Mouse (Mus musculus): Measurements from ENCODE around the gene Zfp592.

Gene Zfp592

DNA sequence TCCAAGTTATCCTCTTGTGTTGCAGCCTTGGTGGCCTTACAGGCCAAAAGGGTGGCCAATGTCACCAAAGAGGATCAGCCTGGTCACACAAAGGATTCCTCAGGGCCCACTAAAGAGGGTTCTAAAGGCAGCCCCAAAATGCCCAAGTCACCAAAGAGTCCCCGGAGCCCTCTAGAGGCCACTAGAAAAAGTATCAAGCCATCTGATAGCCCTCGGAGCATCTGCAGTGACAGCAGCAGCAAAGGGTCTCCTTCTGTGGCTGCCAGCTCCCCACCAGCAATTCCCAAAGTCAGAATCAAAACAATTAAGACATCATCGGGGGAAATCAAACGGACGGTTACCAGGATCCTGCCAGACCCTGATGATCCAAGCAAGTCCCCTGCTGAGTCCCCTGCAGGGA lies 30.6 kb downstream of the Zfp592 start:
- no peak for TF ChIP-seq GATA4 (IDR thresholded peaks at IDR 0.05; ENCODE audit: insufficient replicate concordance, low read length)

DNA sequence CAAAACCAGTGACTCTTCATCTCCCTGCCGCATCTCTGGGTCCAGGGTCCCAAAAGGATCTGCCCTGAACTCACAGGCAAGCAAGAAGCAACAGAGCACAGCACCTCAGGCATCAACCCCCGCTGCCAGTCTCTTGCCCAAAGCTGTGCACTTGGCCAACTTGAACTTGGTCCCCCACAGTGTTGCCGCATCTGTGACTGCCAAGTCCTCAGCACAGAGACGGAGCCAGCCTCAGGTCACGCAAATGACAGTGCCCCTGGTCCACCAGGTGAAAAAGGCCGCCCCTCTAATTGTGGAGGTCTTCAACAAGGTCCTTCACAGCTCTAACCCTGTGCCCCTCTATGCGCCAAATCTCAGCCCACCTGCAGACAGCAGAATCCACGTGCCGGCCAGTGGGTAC lies 31.2 kb downstream of the Zfp592 start:
- no peak for TF ChIP-seq GATA4 (IDR thresholded peaks at IDR 0.05; ENCODE audit: insufficient replicate concordance, low read length)

DNA sequence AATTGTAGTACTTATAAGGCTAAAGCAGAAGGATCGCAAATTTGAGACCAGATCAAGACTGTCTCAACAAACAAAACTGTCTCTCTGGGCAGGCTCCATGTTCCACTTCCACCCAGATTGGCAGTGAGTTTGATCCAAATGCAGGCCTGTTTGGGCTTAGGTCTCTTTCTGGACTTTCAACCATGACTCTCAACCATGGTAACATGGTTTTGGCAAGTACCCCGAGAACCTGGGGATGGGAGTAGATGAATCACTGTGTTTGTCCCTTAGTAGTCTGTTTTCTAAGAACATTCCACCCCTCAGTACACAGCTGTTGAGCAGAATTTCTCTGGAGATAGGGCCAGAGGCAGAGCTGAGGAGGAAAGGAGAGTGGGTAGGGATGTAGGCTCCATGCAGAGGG lies 32.3 kb downstream of the Zfp592 start:
- no peak for TF ChIP-seq GATA4 (IDR thresholded peaks at IDR 0.05; ENCODE audit: insufficient replicate concordance, low read length)

DNA sequence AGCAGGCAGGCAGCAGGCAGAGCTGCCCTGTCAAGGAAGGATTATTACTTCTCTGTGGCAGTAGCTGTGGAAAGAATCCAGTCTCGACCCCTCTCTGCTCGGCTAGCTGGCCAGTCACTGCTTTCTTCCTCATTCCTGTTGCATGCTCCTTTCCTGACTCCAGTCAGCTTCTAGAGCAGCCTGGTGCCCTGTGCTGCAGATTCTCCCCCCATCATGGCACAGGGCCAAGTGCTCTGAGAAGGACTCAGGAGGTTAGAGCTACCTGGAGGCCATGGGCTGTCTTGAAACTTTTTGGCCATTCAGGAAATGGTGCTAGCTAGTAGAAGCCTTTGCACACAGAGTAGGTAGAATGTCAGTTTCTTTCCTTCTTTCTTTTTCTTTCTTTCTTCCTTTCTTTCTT lies 46.2 kb downstream of the Zfp592 start:
- TF ChIP-seq GATA4 (IDR thresholded peaks at IDR 0.05; ENCODE audit: insufficient replicate concordance, low read length): no peak

DNA sequence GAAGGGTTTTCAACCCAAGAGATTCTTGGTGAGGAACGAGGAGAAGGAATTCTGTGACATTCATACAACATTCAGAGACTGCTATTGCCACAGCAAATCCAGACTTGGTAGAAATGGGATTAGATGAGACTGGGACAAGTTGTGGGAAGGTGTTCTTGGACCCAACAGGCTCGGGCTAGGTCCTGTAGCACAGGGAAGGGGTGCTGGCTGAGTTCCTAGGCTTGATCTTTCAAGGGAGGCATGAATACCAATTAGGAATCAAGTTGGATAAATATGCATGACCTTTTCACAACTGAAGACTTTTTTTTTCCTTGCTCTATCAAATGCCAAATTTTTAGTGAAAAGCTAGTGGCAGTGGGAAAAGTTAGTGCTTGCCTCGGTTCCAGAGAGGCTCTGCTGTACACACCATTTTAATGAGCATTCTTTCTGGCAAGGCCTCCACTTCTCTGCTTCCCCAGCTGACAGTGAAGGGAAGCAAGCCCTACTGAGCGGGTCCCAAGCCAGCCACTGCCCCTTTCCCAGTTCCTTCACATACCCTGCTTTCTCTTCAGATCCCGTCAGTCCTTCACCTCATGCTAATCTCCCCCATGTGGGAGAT lies 49.6 kb downstream of the Zfp592 start:
- TF ChIP-seq GATA4 (IDR thresholded peaks at IDR 0.05; ENCODE audit: insufficient replicate concordance, low read length): no peak

DNA sequence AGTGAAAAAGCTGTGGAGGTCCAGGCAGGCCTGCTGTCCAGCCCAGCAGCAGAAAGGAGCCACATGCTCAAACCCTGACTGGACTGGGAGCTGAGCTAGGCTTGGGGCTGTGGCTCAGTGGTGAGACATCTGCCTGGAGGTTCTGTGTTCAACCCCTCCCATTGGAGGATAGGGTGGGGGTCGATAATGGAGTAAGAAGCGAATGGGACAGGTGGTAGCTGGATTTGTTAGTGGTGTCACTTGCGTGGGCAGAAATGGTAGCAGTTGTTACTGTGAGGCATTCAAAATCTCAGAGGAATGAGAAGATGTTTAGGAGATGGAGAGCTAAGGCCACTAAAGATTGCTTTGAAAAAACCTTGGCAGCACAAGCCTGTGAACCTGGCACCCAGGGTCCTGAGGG lies 54.4 kb downstream of the Zfp592 start:
- TF ChIP-seq GATA4 (IDR thresholded peaks at IDR 0.05; ENCODE audit: insufficient replicate concordance, low read length): no peak

DNA sequence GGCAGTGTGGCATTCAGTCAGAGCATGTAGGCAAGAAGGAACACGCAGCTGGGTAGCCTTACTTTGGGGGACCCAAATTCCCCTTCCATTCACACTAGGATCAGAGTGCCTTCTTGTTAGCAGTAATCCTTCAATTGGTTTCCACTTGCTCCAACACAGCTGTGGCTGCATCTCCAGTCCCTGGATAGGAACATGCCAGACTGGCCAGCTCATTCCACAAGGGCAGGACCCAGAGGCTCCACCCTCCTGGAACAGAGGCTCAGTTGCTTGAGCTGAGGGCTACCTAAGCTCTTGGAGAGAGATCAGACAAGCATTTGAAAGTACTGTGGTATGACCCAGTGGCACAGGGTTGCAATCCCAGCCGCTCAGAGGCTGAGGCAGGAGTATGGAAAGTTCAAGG lies 55.0 kb downstream of the Zfp592 start:
- TF ChIP-seq GATA4 (IDR thresholded peaks at IDR 0.05; ENCODE audit: insufficient replicate concordance, low read length): no peak

DNA sequence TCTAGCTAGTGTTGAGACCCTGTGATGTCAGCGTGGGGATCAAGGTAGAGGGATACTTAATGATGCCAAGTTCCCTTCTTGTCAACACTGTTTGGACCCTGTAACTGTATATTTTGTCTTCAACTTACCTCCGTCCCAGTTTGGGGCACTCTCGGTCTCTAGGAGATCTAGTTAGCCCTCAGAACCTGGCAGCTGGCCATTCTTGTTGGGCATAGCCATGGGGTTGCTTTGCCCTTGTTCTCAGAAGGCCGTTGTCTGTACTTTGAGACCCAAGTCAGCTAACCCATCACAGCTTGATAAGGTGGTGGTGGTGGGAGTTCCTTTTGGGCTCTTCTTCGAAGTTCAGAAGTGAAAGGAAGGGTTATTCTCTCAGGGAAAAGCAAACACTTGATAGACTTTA lies 56.5 kb downstream of the Zfp592 start:
- TF ChIP-seq GATA4 (IDR thresholded peaks at IDR 0.05; ENCODE audit: insufficient replicate concordance, low read length): no peak

DNA sequence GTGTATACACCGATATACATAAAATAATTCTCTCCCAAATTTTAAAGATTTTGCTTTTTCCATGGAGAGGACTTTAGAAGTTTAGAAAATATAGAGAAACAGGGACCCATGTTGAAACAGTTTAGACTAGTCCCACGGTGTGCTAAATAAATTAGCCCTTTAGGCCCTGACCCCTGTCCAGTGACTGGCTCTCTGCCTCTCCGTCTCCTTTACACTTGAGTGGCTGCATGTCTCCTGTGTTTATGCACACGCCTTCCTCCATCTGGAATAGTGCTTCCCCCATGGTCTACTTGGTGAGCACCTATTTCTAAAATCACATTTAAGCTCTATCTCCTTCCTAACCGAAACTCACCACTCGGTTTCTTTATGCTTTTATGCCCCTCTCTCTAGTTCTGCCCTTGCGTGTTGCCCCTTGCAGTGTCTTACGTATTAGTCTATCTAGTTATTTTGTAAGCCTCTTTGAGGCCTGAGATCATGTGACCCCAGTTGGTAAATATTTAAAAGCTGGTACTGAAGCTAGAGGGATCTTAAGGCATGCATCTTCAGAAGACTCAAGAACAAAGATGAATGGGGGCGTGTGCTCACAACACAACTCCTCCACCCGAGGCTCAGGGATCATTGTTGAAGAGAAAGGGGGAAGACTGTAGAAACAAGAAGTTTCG lies 62.4 kb downstream of the Zfp592 start:
- no peak for TF ChIP-seq GATA4 (IDR thresholded peaks at IDR 0.05; ENCODE audit: insufficient replicate concordance, low read length)

DNA sequence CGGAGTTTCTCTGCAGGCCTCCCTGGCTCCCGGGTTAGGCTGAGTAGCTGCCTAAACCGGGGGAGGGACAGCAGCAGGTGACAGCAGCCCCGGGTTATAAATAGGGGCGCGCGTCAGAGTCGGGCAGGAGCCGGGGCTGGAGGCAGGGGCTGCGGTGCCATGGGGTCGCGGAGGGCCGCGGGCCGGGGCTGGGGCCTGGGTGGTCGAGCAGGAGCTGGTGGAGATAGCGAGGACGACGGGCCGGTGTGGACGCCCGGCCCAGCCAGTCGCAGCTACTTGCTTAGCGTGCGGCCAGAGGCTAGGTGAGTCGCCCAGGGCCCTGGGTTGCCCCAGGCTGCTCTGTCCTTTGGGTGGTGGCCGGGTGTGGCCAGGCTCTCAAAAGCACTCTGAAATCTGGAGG lies 64.0 kb downstream of the Zfp592 start, which contains the start of gene Alpk3:
Alpk3 (plus strand) TSS at position 130 of the 400 bp plus-strand sequence.
- no peak for TF ChIP-seq GATA4 (IDR thresholded peaks at IDR 0.05; ENCODE audit: insufficient replicate concordance, low read length)

DNA sequence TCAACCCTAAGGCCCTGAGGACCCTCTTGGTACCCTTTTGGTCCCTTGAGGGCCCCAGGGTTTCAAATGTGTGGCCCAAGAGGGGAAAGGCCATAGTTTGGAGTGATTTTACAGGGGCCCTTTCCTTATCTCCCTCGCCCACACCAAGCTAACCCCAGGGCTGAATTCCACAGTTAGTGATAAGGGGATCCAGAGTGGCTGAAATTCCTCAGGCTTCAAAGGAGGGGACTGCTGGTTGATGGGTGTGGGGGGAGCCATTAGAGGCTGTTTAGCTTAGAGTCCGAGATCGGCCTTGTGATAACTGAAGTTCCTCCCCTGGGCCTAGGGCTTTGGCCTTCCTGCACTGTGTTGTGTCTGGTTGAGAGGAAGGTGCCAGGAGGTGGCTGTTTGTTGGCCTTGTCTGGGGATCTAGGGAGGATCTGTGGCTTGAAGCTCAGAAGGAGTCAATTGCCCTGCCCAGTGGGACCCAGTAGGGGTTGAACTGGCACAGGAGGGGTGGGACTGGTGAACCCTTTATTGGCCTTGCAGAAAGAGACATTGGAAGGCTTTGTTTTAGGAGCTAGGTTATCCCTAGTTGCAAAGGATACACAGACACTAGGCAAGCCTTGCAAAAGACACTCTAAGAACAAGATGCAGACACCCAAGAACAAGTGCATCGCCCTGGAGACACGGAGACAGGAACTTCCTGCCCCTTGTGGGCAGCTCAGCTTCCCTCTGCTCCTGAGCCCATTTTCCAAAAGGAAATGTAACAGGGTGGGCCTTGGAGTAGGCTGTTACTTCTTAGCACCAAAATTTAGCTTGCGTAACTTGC lies 64.6 kb downstream of the Zfp592 start:
- no peak for TF ChIP-seq GATA4 (IDR thresholded peaks at IDR 0.05; ENCODE audit: insufficient replicate concordance, low read length)

DNA sequence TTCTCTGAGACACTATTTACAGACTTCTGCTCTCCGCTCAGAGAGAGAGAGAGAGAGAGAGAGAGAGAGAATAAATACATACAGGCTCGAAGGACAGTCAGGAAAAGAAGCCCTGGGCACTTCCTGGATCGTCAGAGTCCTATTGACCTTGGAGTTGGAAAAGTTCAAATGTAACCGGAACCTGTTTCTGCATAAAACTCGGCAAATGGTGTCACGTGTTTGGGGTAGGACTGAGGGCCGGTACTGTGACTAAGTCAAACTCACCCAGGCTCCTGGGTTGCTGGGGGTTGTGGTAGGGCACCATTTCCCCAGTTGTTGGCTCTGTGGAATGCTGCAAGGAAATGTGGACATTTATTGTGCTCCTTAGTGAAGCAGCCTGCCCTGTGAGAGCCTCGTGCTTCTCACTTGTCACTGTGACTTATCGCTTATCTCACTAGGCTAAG lies 65.3 kb downstream of the Zfp592 start:
- no peak for TF ChIP-seq GATA4 (IDR thresholded peaks at IDR 0.05; ENCODE audit: insufficient replicate concordance, low read length)

DNA sequence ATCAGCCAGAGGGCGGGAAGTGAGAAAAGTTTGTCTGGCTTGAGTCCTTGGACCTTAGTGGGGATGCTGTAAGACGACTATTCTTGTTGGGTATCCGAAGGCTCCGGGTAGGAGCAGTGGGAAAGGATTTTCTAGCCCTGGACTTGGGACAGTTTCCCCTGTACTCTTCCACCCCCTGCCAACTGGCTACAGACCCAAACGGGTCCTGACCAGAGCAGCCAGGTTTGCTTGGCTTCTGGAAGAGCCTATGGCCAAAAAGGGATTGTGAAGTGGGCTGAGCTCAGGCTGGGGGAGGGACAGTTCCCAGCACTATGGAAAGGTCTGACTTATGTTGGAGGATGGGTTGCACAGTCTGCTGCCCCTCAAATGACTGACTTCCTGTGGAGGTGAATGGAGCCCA lies 65.9 kb downstream of the Zfp592 start:
- TF ChIP-seq GATA4 (IDR thresholded peaks at IDR 0.05; ENCODE audit: insufficient replicate concordance, low read length): no peak

DNA sequence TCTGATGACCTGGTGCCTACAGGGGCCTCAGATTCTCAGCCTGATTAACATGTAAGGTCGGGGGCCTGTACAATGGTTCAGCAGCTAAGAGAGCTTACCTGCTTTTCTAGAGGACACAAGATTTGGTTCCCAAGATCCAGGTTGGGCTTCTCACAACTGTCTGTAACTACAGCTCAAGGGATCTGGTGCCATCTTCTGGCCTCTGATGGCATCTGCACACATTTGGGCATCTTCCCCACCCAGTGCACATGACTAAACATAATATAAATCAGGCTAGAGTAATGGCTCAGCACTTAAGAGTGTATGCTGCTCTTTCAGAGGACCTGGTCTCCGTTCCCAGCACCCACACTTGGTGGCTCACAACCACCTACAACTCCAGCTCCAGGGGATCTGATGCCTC lies 67.4 kb downstream of the Zfp592 start:
- no peak for TF ChIP-seq GATA4 (IDR thresholded peaks at IDR 0.05; ENCODE audit: insufficient replicate concordance, low read length)

DNA sequence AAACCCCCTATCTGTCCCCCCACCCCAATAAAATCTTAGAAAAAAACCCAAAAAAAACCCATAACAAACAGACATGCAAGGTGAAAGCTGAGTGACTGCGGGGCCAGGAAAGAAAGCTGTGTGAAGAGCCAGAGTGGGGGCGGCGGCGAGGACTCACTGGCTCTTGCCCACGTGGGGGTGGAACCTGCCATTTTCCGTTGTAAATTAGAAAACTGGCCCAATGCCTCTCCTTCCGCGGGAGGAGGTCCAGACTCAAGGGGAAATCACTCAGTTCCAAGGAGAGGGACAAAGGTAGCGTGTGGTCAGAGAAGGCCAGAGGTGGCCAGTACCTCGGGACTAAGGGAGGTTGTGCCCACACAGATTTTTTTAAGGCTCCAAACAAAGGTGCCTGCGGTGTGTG lies 68.5 kb downstream of the Zfp592 start:
- no peak for TF ChIP-seq GATA4 (IDR thresholded peaks at IDR 0.05; ENCODE audit: insufficient replicate concordance, low read length)

DNA sequence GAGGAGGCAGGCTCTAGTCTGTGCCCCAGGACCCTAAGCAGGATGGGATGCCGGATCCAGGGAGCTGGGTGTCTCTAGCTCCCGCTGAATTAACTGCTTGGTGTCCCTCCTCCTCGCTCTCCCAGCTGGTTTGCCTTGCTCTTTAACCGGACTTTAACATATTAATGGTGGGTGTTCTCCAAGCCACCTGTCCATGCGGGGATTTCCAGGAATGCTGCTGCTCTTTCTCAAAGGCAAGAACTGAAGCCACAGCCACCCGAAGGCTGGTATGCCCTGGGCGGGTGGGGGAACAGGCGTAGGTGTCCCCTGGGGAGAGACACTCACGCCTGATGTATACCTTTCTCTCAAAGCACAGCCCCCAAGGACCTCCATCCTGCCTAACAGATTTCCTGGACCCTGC lies 69.9 kb downstream of the Zfp592 start:
- TF ChIP-seq GATA4 (IDR thresholded peaks at IDR 0.05; ENCODE audit: insufficient replicate concordance, low read length): no peak
